Comparison of ENCODE assay signal across 19 mouse cellular contexts in genomic region chr3:51295225-51295624, GRCm38 (mm10). TPM values are rescaled to one million over a fixed set of nuclear protein-coding genes. Genes with fewer than 3 reads are reported as not detected.
DNase-seq lines count a peak whose midpoint lies in the region; ATAC-seq and TF ChIP-seq lines count a peak whose summit lies in the region.
"Had no signal": no experiment of that assay in that cellular context is flagged by ENCODE, and none has a peak within 500 bp of the region (broad histone marks: within the 10 kb centered on the region; RNA-seq: fewer than 3 reads in every experiment).

No protein-coding gene starts in this region.

- H3K4me2 ChIP-seq in hindbrain, postnatal 0 days (ENCODE audit: low read depth, low read length), result no peak overlapping the region
- H3K4me2 ChIP-seq in hindbrain, embryonic 13.5 days, result no peak overlapping the region
- no peak overlapping the region for H3K4me2 ChIP-seq in hindbrain, embryonic 11.5 days (replicated peaks; ENCODE audit: low read depth, low read length)
- H3K4me2 ChIP-seq: heart, embryonic 13.5 days; neural tube, embryonic 15.5 days; stomach, embryonic 15.5 days had no signal

- H3K9me3 ChIP-seq in hindbrain, postnatal 0 days (ENCODE audit: low read length), result no peaks in the 10 kb centered on the region
- no peaks in the 10 kb centered on the region for H3K9me3 ChIP-seq in hindbrain, embryonic 13.5 days
- H3K9me3 ChIP-seq in hindbrain, embryonic 11.5 days (ENCODE audit: control insufficient read depth, low read length), result no peaks in the 10 kb centered on the region
- H3K9me3 ChIP-seq: heart, embryonic 13.5 days; limb, embryonic 10.5 days; neural tube, embryonic 15.5 days; stomach, embryonic 15.5 days had no signal

- no peak overlapping the region for H3K4me3 ChIP-seq in hindbrain, postnatal 0 days (ENCODE audit: low read length)
- no peak overlapping the region for H3K4me3 ChIP-seq in hindbrain, embryonic 13.5 days
- H3K4me3 ChIP-seq in hindbrain, embryonic 11.5 days (ENCODE audit: low read depth, low read length), result no peak overlapping the region
- H3K4me3 ChIP-seq: heart, embryonic 13.5 days; limb, embryonic 10.5 days; myocyte; neural tube, embryonic 15.5 days; stomach, embryonic 15.5 days had no signal

- WGBS in hindbrain, postnatal 0 days, result 48% methylated on average over 2 of the region's 2 CpGs
- WGBS in hindbrain, embryonic 13.5 days, result 68% methylated on average over 2 of the region's 2 CpGs
- WGBS in hindbrain, embryonic 11.5 days, result 70% methylated on average over 2 of the region's 2 CpGs

- H3K27ac ChIP-seq in hindbrain, postnatal 0 days, result no peak overlapping the region
- no peak overlapping the region for H3K27ac ChIP-seq in hindbrain, embryonic 13.5 days
- H3K27ac ChIP-seq in hindbrain, embryonic 11.5 days (ENCODE audit: low read depth, low read length), result no peak overlapping the region
- H3K27ac ChIP-seq: heart, embryonic 13.5 days; limb, embryonic 10.5 days; liver, embryonic 14.5 days; neural tube, embryonic 15.5 days; stomach, embryonic 15.5 days had no signal

- intact Hi-C loops in left cerebral cortex, postnatal 14 days (cut with DNase I), result no loop called here

- no peaks in the 10 kb centered on the region for H3K27me3 ChIP-seq in hindbrain, postnatal 0 days (ENCODE audit: insufficient read depth, low read length)
- H3K27me3 ChIP-seq in hindbrain, embryonic 13.5 days, result no peaks in the 10 kb centered on the region
- H3K27me3 ChIP-seq in hindbrain, embryonic 11.5 days (ENCODE audit: control insufficient read depth, insufficient read depth, low read length), result no peaks in the 10 kb centered on the region
- H3K27me3 ChIP-seq: heart, embryonic 13.5 days; neural tube, embryonic 15.5 days; stomach, embryonic 15.5 days had no signal

- no peak overlapping the region for H3K9ac ChIP-seq in hindbrain, postnatal 0 days (replicated peaks; ENCODE audit: low read length)
- H3K9ac ChIP-seq in hindbrain, embryonic 13.5 days, result no peak overlapping the region
- H3K9ac ChIP-seq in hindbrain, embryonic 11.5 days (ENCODE audit: low read depth, low read length), result no peak overlapping the region
- H3K9ac ChIP-seq: heart, embryonic 13.5 days; liver, embryonic 14.5 days; neural tube, embryonic 15.5 days; stomach, embryonic 15.5 days had no signal

- no peaks in the 10 kb centered on the region for H3K36me3 ChIP-seq in hindbrain, postnatal 0 days (ENCODE audit: insufficient read depth, low read length)
- peaks cover 12% of the 10 kb centered on the region for H3K36me3 ChIP-seq in hindbrain, embryonic 13.5 days
- no peaks in the 10 kb centered on the region for H3K36me3 ChIP-seq in hindbrain, embryonic 11.5 days (ENCODE audit: control insufficient read depth, insufficient read depth, low read length)
- H3K36me3 ChIP-seq: neural tube, embryonic 15.5 days; stomach, embryonic 15.5 days had no signal

- ATAC-seq in hindbrain, postnatal 0 days, result no peak
- no peak for ATAC-seq in hindbrain, embryonic 13.5 days (ENCODE audit: low FRiP score)
- no peak for ATAC-seq in hindbrain, embryonic 11.5 days (ENCODE audit: low FRiP score)
- ATAC-seq: lung, postnatal 0 days had no signal

- peak; percentile 35 for DNase-seq in hindbrain, postnatal 0 days (ENCODE audit: low spot score)
- peak; percentile 46 for DNase-seq in right cerebral cortex, adult 18-20 months
- DNase-seq in right cerebral cortex, postnatal 4 days, result no peak
- peak; percentile 55 to 67 for DNase-seq in left cerebral cortex, postnatal 14 days (ENCODE audit: low spot score in 2 of 2)
- peak; percentile 22 to 37 for DNase-seq in right cerebral cortex, postnatal 36 days (ENCODE audit: low spot score in 2 of 2)
- DNase-seq in urinary bladder, postnatal 4 days (ENCODE audit: low spot score in 2 of 2), result no peak
- DNase-seq in hindbrain, embryonic 11.5 days (ENCODE audit: low spot score), result no peak
- DNase-seq: heart, postnatal 4 days; kidney, adult 2 months; kidney, postnatal 25 days; thymus, postnatal 25 days had no signal

- no peaks in the 10 kb centered on the region for H3K4me1 ChIP-seq in hindbrain, postnatal 0 days (ENCODE audit: insufficient read depth, low read length)
- H3K4me1 ChIP-seq in hindbrain, embryonic 13.5 days (replicated peaks), result no peaks in the 10 kb centered on the region
- H3K4me1 ChIP-seq in hindbrain, embryonic 11.5 days (replicated peaks; ENCODE audit: control insufficient read depth, insufficient read depth, low read length), result no peaks in the 10 kb centered on the region
- H3K4me1 ChIP-seq: heart, embryonic 13.5 days; limb, embryonic 10.5 days; neural tube, embryonic 15.5 days; stomach, embryonic 15.5 days had no signal

- TF ChIP-seq CTCF in hindbrain, postnatal 0 days (IDR thresholded peaks at IDR 0.05; ENCODE audit: low read depth), result no peak

RNA-seq across cellular contexts. Expression of gene Elf2, which starts 45.2 kb away (rescaled TPM):
- 47.8 and 56.2 TPM in 2 replicates for total RNA-seq in hindbrain, postnatal 0 days (2014; rRNA removed)
- polyA plus RNA-seq in hindbrain, postnatal 0 days (2015; fragmentation: Nextera tagmentation; extraction: Ambion mirVana), result 31.2 and 32.6 TPM in 2 replicates
- polyA plus RNA-seq in hindbrain, embryonic 13.5 days (2015; fragmentation: Nextera tagmentation; extraction: Ambion mirVana), result 47.1 TPM in 2 replicates
- 10 to 100 TPM; 25.5 to 26.1 TPM for total RNA-seq in left cerebral cortex, postnatal 14 days (2021)
- 45.4 and 48.7 TPM in 2 replicates for polyA plus RNA-seq in hindbrain, embryonic 11.5 days (2014; fragmentation: Nextera tagmentation; extraction: Ambion mirVana)

Comparison
In these comparisons a context has a peak if more than half of its experiments do, and no peak if none do; other contexts are left out.
1. DNase-seq: peak in hindbrain, postnatal 0 days (single experiment), right cerebral cortex, adult 18-20 months (single experiment), left cerebral cortex, postnatal 14 days (2 of 2) and right cerebral cortex, postnatal 36 days (2 of 2); none in right cerebral cortex, postnatal 4 days (single experiment), urinary bladder, postnatal 4 days (0 of 2) and hindbrain, embryonic 11.5 days (single experiment).